Mouse (Mus musculus): ENCODE results near the gene Ntsr1. TPM values are rescaled to one million over a fixed set of nuclear protein-coding genes. Genes with fewer than 3 reads are reported as not detected.

Ntsr1 gene
- total RNA-seq, 2 experiments from 2014 or later, result not detected

DNA sequence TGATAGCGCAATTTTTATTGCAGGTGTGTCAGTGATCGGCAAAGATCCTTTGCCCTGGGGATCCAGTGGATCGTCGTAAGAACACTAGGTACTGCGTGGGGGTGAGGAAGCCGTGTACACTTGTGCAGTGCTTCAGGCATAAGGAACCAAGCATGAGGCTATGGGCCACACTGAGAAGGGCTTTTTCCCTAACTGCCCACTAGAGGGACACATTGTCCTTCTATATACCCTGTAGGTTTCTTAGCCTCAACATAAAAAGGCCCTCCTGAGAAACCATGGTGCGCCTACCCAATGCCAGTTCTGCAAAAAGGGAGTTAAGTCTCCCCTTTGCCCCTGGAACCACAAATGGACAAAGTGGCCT lies 26.7 kb upstream of the Ntsr1 start:
- no peak for DNase-seq
- no peak overlapping the region for H3K4me3 ChIP-seq
- TF ChIP-seq CTCF (IDR thresholded peaks at IDR 0.05), result peak; percentile 44; the same call in 1 of the 2 replicates
- intact Hi-C loops (cut with DNase I), result loop anchor here (1.0 to 5.0 kb wide), 2 partner anchors 89 to 105 kb away; no protein-coding TSS in a partner anchor
- no peak overlapping the region for H3K27ac ChIP-seq

DNA sequence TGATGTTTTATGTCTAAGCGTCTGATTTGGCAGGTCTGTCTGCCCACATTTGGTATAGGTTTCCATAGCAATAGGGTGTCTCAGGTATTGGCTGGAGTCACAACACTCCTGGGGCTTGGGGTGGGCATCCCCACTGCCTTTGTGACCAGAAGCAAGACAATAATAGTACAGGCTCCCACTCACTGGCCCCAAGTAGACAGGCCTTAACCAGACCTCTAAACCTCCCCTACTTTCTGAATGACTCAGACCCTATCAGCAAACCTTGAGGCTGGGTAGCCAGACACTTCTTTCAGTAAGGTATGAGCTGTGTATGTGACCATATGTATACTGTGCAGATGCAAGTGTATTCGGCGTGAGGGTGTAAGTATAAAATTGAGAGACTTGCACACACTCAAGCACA lies 24.9 kb upstream of the Ntsr1 start:
- intact Hi-C loops (cut with DNase I), result loop anchor here (5.0 kb wide), 1 partner anchor 87 kb away; no protein-coding TSS in a partner anchor
- no peak for DNase-seq
- Histone ChIP-seq H3K27ac (no peak overlapping the region), H3K4me3 (no peak overlapping the region)
- no peak for TF ChIP-seq CTCF (IDR thresholded peaks at IDR 0.05)

DNA sequence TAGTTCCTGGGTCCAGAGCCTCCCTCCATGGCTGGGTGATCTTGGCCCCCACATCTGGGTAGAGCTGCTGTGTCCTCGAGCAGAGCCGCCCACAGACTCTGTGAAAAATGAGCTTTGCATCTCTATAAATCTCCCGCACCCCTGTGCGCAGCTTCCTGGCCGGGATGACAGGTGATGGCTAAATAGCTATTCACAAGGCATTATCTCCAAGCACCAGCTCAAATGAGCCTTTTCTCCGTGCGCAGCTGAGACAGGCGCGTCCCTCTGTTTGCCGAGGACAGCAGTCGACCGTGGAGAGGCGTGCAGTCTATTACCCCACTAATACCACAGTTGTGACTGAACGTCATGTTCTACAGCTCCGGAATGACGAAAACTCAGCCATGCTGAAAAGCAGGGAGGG lies 17.5 kb upstream of the Ntsr1 start:
- DNase-seq, result no peak
- Histone ChIP-seq H3K27ac (no peak overlapping the region), H3K4me3 (no peak overlapping the region)
- intact Hi-C loops (cut with DNase I), result no loop called here
- TF ChIP-seq CTCF (IDR thresholded peaks at IDR 0.05), result no peak

DNA sequence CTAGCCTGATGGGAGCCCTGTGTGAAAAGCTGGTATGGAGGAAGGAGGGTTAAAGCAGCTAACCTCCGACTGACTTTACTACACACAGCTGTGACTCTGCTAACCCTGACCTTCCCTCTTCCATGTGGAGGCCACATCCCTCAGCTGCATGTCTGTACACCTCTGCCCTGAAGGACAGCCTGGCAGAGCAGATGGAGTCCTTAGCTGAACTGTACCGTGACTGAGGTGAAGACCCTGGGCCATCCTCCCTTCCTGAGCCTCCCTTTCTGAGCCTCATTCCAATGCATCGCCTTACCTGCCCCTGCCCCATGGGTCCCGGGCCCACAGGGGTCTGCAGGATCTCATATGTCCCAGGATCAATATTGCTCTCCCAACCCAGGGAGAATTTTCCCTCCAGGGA lies 14.9 kb upstream of the Ntsr1 start:
- DNase-seq, result no peak
- no peak for TF ChIP-seq CTCF (IDR thresholded peaks at IDR 0.05)
- no peak overlapping the region for H3K27ac ChIP-seq
- no peak overlapping the region for H3K4me3 ChIP-seq
- intact Hi-C loops (cut with DNase I), result no loop called here

GRCm38 (mm10) chr2:180485306-180485705 lies 14.5 kb upstream of the Ntsr1 start:
- no peak for TF ChIP-seq CTCF (IDR thresholded peaks at IDR 0.05)
- H3K4me3 ChIP-seq, result no peak overlapping the region
- no peak for DNase-seq
- intact Hi-C loops (cut with DNase I), result no loop called here
- H3K27ac ChIP-seq, result no peak overlapping the region

- H3K27ac ChIP-seq, result no peak overlapping the region
- DNase-seq, result no peak
- intact Hi-C loops (cut with DNase I), result no loop called here
- no peak for TF ChIP-seq CTCF (IDR thresholded peaks at IDR 0.05)
- H3K4me3 ChIP-seq, result no peak overlapping the region
These were observed 11.5 kb upstream of the Ntsr1 start for GRCm38 (mm10) chr2:180488210-180488751.

DNA sequence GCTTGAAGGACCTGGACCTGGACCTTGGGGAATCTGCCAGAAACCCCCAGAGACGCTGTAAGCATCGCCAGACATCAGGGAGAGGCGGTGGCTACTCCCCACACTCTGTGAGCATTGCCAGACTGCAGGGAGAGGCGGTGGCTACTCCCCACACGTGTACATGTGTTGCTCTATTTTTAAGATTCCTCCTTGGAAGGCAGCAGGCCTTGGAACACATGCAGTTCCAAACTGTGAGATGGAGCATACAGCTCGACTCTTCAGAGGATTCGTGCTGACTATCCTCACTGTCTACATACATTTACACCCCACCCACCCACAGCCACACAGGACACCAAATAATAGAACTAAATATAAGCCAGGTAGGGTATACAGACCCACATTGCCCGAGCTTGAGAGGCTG lies 3.9 kb upstream of the Ntsr1 start:
- no peak for DNase-seq
- no peak for TF ChIP-seq CTCF (IDR thresholded peaks at IDR 0.05)
- intact Hi-C loops (cut with DNase I), result no loop called here

DNA sequence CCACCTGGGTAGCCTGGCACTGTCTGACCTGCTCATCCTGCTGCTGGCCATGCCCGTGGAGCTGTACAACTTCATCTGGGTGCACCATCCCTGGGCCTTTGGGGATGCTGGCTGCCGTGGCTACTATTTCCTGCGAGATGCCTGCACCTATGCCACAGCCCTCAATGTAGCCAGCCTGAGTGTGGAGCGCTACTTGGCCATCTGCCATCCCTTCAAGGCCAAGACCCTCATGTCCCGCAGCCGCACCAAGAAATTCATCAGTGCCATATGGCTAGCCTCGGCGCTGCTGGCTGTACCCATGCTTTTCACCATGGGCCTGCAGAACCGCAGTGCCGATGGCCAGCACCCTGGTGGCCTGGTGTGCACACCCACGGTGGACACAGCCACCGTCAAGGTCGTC lies 950 bp downstream of the Ntsr1 start:
- no peak for DNase-seq
- TF ChIP-seq CTCF (IDR thresholded peaks at IDR 0.05), result no peak
- intact Hi-C loops (cut with DNase I), result no loop called here
- H3K27ac ChIP-seq, result no peak overlapping the region
- no peak overlapping the region for H3K4me3 ChIP-seq

More for the DNA sequence above, 3.9 kb upstream of the Ntsr1 start:
- no peak overlapping the region for H3K4me3 ChIP-seq
- H3K27ac ChIP-seq, result no peak overlapping the region

DNA sequence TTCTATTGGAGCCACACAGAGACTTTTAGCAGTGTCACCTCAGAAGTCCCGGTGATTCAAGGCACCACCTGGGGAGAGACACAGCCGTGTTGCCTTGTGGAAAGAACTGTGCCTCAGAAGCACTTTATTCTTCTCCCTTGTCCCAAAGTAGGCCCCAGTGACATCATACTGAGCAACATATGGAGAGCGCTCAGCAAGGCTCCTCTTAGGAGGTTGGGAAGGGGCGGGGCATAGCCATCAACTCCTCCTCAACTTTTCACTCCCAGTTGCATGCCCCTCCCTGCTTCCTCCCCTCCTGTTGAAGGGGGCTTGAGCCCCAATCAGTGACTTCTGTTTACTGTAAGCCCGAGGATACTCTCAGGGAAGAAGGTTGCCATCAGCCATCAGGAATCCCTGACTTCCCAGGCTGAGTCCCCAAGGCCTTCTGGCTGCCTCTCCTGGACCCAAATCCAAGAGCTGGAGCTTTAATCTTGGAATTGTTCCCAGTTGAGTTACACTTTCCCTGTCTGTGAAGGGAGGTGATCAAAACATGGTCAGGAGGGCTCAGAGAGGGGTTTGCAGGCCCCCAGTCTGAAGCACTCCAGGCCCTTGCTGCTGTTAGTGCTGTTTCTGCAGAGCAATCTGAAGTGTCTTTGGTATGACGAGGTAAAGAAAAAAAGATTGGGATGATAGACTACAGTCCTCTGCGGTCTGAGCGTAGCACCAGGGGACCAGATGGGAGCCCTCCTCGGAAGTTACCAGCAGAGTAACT lies 1.6 kb downstream of the Ntsr1 start:
- no peak overlapping the region for H3K27ac ChIP-seq
- H3K4me3 ChIP-seq, result no peak overlapping the region

GRCm38 (mm10) chr2:180506281-180506680 lies 6.5 kb downstream of the Ntsr1 start:
- intact Hi-C loops (cut with DNase I), result no loop called here
- DNase-seq, result no peak
- TF ChIP-seq CTCF (IDR thresholded peaks at IDR 0.05), result no peak
- no peak overlapping the region for H3K27ac ChIP-seq
- no peak overlapping the region for H3K4me3 ChIP-seq

More for the DNA sequence above, 1.6 kb downstream of the Ntsr1 start:
- no peak for DNase-seq
- intact Hi-C loops (cut with DNase I), result no loop called here
- TF ChIP-seq CTCF (IDR thresholded peaks at IDR 0.05), result no peak

- Histone ChIP-seq H3K27ac (no peak overlapping the region), H3K4me3 (no peak overlapping the region)
- intact Hi-C loops (cut with DNase I), result no loop called here
- no peak for DNase-seq
- no peak for TF ChIP-seq CTCF (IDR thresholded peaks at IDR 0.05)
These were observed 8.8 kb downstream of the Ntsr1 start for GRCm38 (mm10) chr2:180508455-180509115.

- intact Hi-C loops (cut with DNase I), result no loop called here
- no peak for TF ChIP-seq CTCF (IDR thresholded peaks at IDR 0.05)
- H3K27ac ChIP-seq, result no peak overlapping the region
- H3K4me3 ChIP-seq, result no peak overlapping the region
- no peak for DNase-seq
These were observed 11.1 kb downstream of the Ntsr1 start for GRCm38 (mm10) chr2:180510867-180511266.

DNA sequence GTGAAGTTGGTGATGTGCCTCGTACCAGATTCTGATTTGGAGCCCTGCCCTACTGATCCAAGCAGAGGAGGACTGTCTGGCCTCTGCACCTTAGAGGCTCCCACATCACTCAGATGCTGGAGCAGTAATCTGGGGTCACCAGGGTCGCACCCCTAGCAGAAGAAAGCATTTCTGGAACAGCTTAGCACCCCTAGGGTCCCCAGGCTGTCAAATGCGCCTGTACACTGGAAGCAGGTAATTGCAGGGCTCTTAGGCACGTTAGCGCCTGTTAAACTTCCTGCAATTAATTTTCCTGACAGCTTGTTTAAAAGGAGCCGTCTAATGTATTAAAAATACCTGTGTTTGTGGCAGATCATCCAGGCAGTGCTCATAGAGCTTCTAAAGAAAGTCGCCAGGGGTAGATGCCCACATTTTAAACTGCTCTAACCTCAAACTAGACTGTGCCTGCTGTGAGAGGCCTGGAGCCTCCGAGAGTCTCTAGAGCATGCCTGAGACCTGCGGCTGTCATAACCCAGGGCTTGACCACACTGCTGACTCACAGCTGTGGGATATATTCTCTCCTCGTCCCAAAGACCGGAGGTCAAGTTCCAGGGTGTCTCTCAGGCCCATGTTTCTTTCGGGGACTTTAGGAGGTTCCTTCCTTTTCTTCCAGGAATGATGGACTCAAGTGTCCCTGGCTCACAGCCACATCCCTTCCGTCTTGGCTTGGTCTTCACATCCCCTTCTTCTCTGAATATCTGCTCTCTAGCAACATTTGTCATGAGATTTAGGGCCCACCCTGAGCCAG lies 12.3 kb downstream of the Ntsr1 start:
- Histone ChIP-seq H3K27ac (no peak overlapping the region), H3K4me3 (no peak overlapping the region)
- no peak for DNase-seq
- no peak for TF ChIP-seq CTCF (IDR thresholded peaks at IDR 0.05)
- intact Hi-C loops (cut with DNase I), result no loop called here
